Mouse (Mus musculus): ENCODE data around the gene Fam131c. TPM values are rescaled to one million over a fixed set of nuclear protein-coding genes. Genes with fewer than 3 reads are reported as not detected.

Fam131c gene
- polyA plus RNA-seq, 1 experiment from 2014 or later: 1.1 TPM

DNA sequence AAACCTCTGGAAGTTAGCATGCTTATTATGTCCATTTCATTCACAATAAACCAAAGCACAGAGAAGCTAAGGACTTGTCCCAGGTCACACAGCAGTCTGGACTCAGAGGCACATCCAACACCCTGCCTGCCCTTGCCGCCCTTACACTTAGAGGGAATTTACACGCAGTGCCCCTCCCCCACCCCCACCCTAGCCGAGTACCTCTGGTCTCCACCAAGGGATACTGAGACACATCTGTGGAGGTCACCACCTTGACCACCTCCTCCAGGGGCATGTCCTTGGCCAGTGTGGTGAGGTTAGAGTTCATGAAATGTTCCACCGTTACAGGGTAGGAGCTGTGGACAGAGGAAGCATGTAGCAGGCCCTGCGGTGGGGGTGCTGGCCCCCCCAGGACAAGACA, 19.9 kb downstream of the Fam131c start:
- 58% methylated on average over 5 of the region's 5 CpGs for WGBS
- Histone ChIP-seq H3K9me3 (no peaks in the 10 kb centered on the region), H3K4me3 (no peak overlapping the region), H3K4me1 (peaks cover 4% of the 10 kb centered on the region; the same call in 1 of the 2 replicates), H3K9ac (no peak overlapping the region), H3K27ac (no peak overlapping the region), H3K36me3 (no peaks in the 10 kb centered on the region), H3K27me3 (peaks cover 23% of the 10 kb centered on the region), H3K4me2 (replicated peaks) (no peak overlapping the region)
- ATAC-seq (ENCODE audit: insufficient number of reproducible peaks, insufficient read depth, low FRiP score, low TSS enrichment): no peak

GRCm38 (mm10) chr4:141389366-141390150, 21.5 kb downstream of the Fam131c start:
- H3K4me2 ChIP-seq (replicated peaks): no peak overlapping the region
- no peak for ATAC-seq (ENCODE audit: insufficient number of reproducible peaks, insufficient read depth, low FRiP score, low TSS enrichment)
- no peaks in the 10 kb centered on the region for H3K36me3 ChIP-seq
- H3K9me3 ChIP-seq: no peaks in the 10 kb centered on the region
- 64% methylated on average over 18 of the region's 18 CpGs for WGBS
- H3K27ac ChIP-seq: no peak overlapping the region
- H3K27me3 ChIP-seq: peaks cover 6% of the 10 kb centered on the region
- H3K9ac ChIP-seq: no peak overlapping the region; the same call in 1 of the 2 replicates
- H3K4me1 ChIP-seq: peaks cover 3% of the 10 kb centered on the region; the same call in 1 of the 2 replicates
- H3K4me3 ChIP-seq: no peak overlapping the region

- no peak for ATAC-seq (ENCODE audit: insufficient number of reproducible peaks, insufficient read depth, low FRiP score, low TSS enrichment)
- Histone ChIP-seq H3K9ac (no peak overlapping the region), H3K27me3 (peaks cover 6% of the 10 kb centered on the region; the same call in 1 of the 2 replicates), H3K36me3 (no peaks in the 10 kb centered on the region), H3K4me1 (no peaks in the 10 kb centered on the region), H3K4me2 (replicated peaks) (no peak overlapping the region), H3K9me3 (no peaks in the 10 kb centered on the region), H3K4me3 (no peak overlapping the region), H3K27ac (no peak overlapping the region)
- WGBS: 78% methylated on average over 12 of the region's 12 CpGs
Measured at GRCm38 (mm10) chr4:141391293-141391692, 23.3 kb downstream of the Fam131c start.

GRCm38 (mm10) chr4:141394751-141395150, 26.7 kb downstream of the Fam131c start:
- no peak overlapping the region for H3K27ac ChIP-seq
- H3K9me3 ChIP-seq: no peaks in the 10 kb centered on the region
- no peak overlapping the region for H3K4me3 ChIP-seq
- peaks cover 6% of the 10 kb centered on the region; the same call in 1 of the 2 replicates for H3K27me3 ChIP-seq
- ATAC-seq (ENCODE audit: insufficient number of reproducible peaks, insufficient read depth, low FRiP score, low TSS enrichment): no peak
- H3K9ac ChIP-seq: no peak overlapping the region
- H3K4me1 ChIP-seq: peaks cover 5% of the 10 kb centered on the region; the same call in 1 of the 2 replicates
- no peaks in the 10 kb centered on the region for H3K36me3 ChIP-seq
- peak overlapping the region; percentile 16; the same call in 1 of the 2 replicates for H3K4me2 ChIP-seq (replicated peaks)
- WGBS: 16% methylated on average over 16 of the region's 16 CpGs

- Histone ChIP-seq H3K9ac (no peak overlapping the region), H3K4me3 (no peak overlapping the region), H3K27ac (no peak overlapping the region), H3K9me3 (no peaks in the 10 kb centered on the region), H3K4me1 (peaks cover 5% of the 10 kb centered on the region; the same call in 1 of the 2 replicates), H3K36me3 (no peaks in the 10 kb centered on the region), H3K27me3 (peaks cover 6% of the 10 kb centered on the region; the same call in 1 of the 2 replicates), H3K4me2 (replicated peaks) (no peak overlapping the region)
- ATAC-seq (ENCODE audit: insufficient number of reproducible peaks, insufficient read depth, low FRiP score, low TSS enrichment): no peak
- 69% methylated on average over 12 of the region's 12 CpGs for WGBS
Measured at GRCm38 (mm10) chr4:141397861-141398260, 29.8 kb downstream of the Fam131c start.

GRCm38 (mm10) chr4:141398545-141398944, 30.5 kb downstream of the Fam131c start, which contains the start of gene Clcnka:
Clcnka (minus strand) TSS chr4:141398724.
- H3K4me2 ChIP-seq (replicated peaks): no peak within 1 kb of the TSS
- WGBS: 56% methylated on average over 12 of the region's 12 CpGs
- peaks cover 6% of the 10 kb centered on the region; the same call in 1 of the 2 replicates for H3K27me3 ChIP-seq

DNA sequence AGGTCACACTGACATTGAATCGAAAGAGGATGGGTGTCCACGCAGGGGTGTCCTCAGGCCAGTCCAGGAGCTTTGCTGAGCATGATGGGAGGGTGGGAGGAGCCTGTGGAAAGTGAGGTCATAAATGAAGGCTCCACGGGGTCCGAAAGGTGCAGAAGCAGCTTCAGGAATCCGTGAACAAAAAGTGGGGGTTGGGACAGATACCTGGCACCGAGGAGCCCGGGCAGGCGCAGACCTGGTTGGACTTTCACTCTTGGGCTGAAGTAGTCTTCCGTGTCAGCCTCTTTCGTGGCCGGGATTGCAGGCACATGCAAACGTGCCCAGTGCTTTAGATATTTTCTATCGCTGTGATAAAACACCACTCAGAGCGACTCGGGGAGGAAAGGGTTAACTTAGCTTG, 32.2 kb downstream of the Fam131c start:
- H3K27ac ChIP-seq: no peak overlapping the region
- no peak overlapping the region for H3K4me2 ChIP-seq (replicated peaks)
- no peaks in the 10 kb centered on the region for H3K9me3 ChIP-seq
- peaks cover 5% of the 10 kb centered on the region; the same call in 1 of the 2 replicates for H3K4me1 ChIP-seq
- no peaks in the 10 kb centered on the region for H3K36me3 ChIP-seq
- H3K27me3 ChIP-seq: peaks cover 6% of the 10 kb centered on the region; the same call in 1 of the 2 replicates
- no peak for ATAC-seq (ENCODE audit: insufficient number of reproducible peaks, insufficient read depth, low FRiP score, low TSS enrichment)
- WGBS: 84% methylated on average over 15 of the region's 15 CpGs
- H3K4me3 ChIP-seq: no peak overlapping the region
- H3K9ac ChIP-seq: no peak overlapping the region

More at GRCm38 (mm10) chr4:141398545-141398944, 30.5 kb downstream of the Fam131c start, which contains the start of gene Clcnka:
- ATAC-seq (ENCODE audit: insufficient number of reproducible peaks, insufficient read depth, low FRiP score, low TSS enrichment): no peak
- H3K27ac ChIP-seq: no peak within 1 kb of the TSS
- H3K9ac ChIP-seq: no peak within 1 kb of the TSS
- H3K4me3 ChIP-seq: no peak within 1 kb of the TSS
- H3K4me1 ChIP-seq: peaks cover 5% of the 10 kb centered on the region; the same call in 1 of the 2 replicates
- no peaks in the 10 kb centered on the region for H3K36me3 ChIP-seq
- no peaks in the 10 kb centered on the region for H3K9me3 ChIP-seq

DNA sequence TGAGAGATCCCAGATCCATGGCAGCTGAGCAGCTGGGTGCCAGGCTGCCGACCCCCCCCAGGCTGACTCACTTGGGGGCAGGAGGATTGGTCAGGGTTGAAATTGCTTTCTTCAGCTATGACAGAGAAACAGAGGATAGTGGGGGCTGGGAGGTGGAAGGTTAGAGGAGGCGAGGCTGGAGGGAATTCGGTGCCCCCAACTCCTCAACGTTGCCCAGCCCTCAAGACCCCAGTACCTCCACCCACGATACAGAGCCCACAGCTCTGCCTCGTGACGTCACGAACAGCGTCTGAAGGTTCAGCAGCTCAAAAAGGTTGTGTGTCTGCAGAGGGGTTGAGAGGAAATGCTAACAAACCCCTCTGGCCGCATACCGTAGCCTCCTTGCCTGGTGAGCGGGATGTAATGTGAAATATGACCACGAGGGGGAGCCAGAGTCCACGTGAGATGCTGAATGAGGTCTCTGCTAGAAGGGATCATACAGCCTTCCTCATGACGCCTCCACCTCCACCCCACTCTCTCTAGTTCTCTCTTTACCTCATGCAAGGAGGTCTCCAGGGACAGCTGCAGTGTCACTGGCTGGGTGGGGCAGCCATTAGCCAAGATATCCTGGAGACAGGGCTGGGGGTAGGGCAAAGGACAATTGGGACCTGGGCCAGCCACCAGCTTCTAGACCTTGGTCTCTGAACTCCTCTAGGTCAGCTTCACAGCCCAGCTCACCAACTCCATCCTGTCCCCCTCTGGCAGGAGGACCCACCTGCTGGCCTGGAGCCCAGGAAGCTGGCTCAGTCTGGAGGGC, 36.7 kb downstream of the Fam131c start:
- no peak overlapping the region for H3K27ac ChIP-seq
- no peak overlapping the region for H3K9ac ChIP-seq
- peak; percentile 71 for ATAC-seq (ENCODE audit: insufficient number of reproducible peaks, insufficient read depth, low FRiP score, low TSS enrichment)
- no peaks in the 10 kb centered on the region for H3K9me3 ChIP-seq
- H3K36me3 ChIP-seq: no peaks in the 10 kb centered on the region
- 11% methylated on average over 15 of the region's 15 CpGs for WGBS
- H3K4me2 ChIP-seq (replicated peaks): peak overlapping the region; percentile 40
- H3K4me3 ChIP-seq: 0 out of 2 replicates have a peak overlapping the region, but pooled peaks have one; percentile 12
- H3K27me3 ChIP-seq: 0 out of 2 replicates have a peak, but pooled peaks cover 7% of the 10 kb centered on the region
- no peaks in the 10 kb centered on the region for H3K4me1 ChIP-seq

DNA sequence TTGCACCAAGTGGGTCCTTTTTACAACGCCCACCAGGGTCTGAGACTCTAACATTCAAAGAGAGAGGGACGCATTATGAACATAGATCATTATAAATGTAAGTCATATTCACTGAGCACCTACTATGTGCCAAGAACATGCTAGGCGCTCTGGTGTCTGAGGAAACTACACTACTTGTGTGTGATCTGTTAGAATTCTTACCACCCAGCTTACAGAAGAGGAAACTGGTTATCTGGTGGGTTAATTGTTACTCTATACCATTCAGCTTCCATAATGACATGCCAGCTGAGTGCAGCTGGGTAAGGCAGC, 37.2 kb downstream of the Fam131c start:
- H3K4me2 ChIP-seq (replicated peaks): no peak overlapping the region
- 80% methylated on average over 3 of the region's 3 CpGs for WGBS

GRCm38 (mm10) chr4:141406516-141407299, 38.7 kb downstream of the Fam131c start:
- Histone ChIP-seq H3K4me3 (no peak overlapping the region), H3K27ac (no peak overlapping the region), H3K36me3 (no peaks in the 10 kb centered on the region), H3K27me3 (peaks cover 13% of the 10 kb centered on the region; the same call in 1 of the 2 replicates), H3K4me1 (no peaks in the 10 kb centered on the region), H3K9me3 (no peaks in the 10 kb centered on the region), H3K9ac (no peak overlapping the region), H3K4me2 (replicated peaks) (no peak overlapping the region)
- ATAC-seq (ENCODE audit: insufficient number of reproducible peaks, insufficient read depth, low FRiP score, low TSS enrichment): no peak
- 45% methylated on average over 14 of the region's 14 CpGs for WGBS

More for the DNA sequence above, 37.2 kb downstream of the Fam131c start:
- Histone ChIP-seq H3K4me3 (no peak overlapping the region), H3K9me3 (no peaks in the 10 kb centered on the region), H3K36me3 (no peaks in the 10 kb centered on the region), H3K4me1 (no peaks in the 10 kb centered on the region), H3K27ac (no peak overlapping the region), H3K9ac (no peak overlapping the region), H3K27me3 (0 out of 2 replicates have a peak, but pooled peaks cover 7% of the 10 kb centered on the region)
- ATAC-seq (ENCODE audit: insufficient number of reproducible peaks, insufficient read depth, low FRiP score, low TSS enrichment): no peak

DNA sequence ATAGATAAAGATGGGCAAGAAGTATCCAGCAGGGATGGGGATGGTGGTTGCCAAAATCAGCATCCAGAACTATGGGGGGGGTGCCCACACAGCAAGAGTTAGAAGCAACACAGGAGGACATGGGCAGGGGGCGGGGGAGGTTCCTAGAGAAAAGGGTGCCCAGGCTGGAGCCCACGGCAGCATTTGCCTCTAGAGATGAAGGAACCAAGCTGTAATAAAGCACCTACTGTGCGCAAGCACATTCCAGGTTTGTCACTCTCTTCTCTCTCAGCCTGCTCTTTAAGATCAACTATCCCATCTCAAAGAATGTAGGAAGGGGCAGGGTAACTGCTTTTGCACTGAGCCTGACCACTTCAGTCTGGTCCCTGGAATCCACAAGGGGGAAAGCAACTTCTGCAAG, 40.6 kb downstream of the Fam131c start:
- Histone ChIP-seq H3K9ac (no peak overlapping the region), H3K36me3 (no peaks in the 10 kb centered on the region), H3K27me3 (peaks cover 16% of the 10 kb centered on the region; the same call in 1 of the 2 replicates), H3K4me2 (replicated peaks) (no peak overlapping the region), H3K4me3 (no peak overlapping the region), H3K9me3 (no peaks in the 10 kb centered on the region), H3K4me1 (no peaks in the 10 kb centered on the region), H3K27ac (no peak overlapping the region)
- ATAC-seq (ENCODE audit: insufficient number of reproducible peaks, insufficient read depth, low FRiP score, low TSS enrichment): no peak
- 93% methylated on average over 3 of the region's 3 CpGs for WGBS

Measured in embryonic facial prominence, embryonic 12.5 days (tissue).